Mouse (Mus musculus): Measurements from ENCODE around the gene Psat1. TPM values are rescaled to one million over a fixed set of nuclear protein-coding genes. Genes with fewer than 3 reads are reported as not detected.

The Psat1 gene
- total RNA-seq, 2 experiments from 2014 or later: 21.6 to 22.2 TPM

DNA sequence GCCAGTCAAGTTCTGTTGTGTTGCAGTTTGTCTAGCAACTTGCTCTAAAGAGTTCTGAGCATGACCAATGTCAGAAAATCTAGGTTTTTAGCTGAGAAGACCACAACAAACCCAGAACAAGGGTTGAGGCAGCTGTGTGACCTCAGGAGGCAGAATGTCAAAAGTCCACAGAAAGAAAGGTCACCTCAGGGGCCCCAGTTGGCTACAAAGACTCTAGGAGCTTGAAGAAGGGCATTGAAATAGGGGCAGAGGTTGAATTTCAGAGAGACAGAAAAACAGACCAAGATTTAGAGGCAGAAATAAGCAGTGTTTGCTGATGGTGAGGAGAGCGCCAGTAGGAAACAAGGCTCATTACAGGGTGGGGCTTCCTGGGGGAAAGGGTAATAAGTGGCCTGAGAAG, 81.0 kb downstream of the Psat1 start:
- no peak for DNase-seq

GRCm38 (mm10) chr19:15865431-15865830, 81.7 kb downstream of the Psat1 start:
- no peak for DNase-seq

- no peak for DNase-seq
These were observed 83.0 kb downstream of the Psat1 start for GRCm38 (mm10) chr19:15864129-15864528.

GRCm38 (mm10) chr19:15855379-15855778, 91.8 kb downstream of the Psat1 start:
- no peak for DNase-seq

Other genes with a start within 250 kb of the Psat1 start
- 1 to 10 TPM; 3.6 to 4.3 TPM for gene Cep78, start 37.7 kb upstream of the Psat1 start, total RNA-seq (2021)
- 10 to 100 TPM; 23.7 to 29.4 TPM for gene Gnaq, start 185.5 kb upstream of the Psat1 start, total RNA-seq (2021)